Mouse (Mus musculus) forebrain, embryonic 15.5 days (tissue): Measurements from ENCODE around the gene Carmil1. TPM values are rescaled to one million over a fixed set of nuclear protein-coding genes. Genes with fewer than 3 reads are reported as not detected.
A peak's percentile ranks its signal among the peaks of the same experiment; 100 is the strongest.

Experiments used
- ATAC-seq: fragments of 200-750 bp; cut with Nextera tagmentation; replicated peaks from 2 replicates; pipeline ENCODE4 v1.8.0; 2017; ENCODE audit warnings: mild to moderate bottlenecking, moderate TSS enrichment, moderate library complexity
- H3K27ac ChIP-seq: fragments of 300-500 bp; sonication (generic); replicated peaks from 2 replicates; pipeline ENCODE4 v1.5.1; 2015; ENCODE audit warnings: mild to moderate bottlenecking, inconsistent platforms
- H3K27me3 ChIP-seq: fragments of 300-500 bp; sonication (generic); 2 replicates; pipeline ENCODE4 v1.6.1; 2015; ENCODE audit warnings: inconsistent platforms
- H3K36me3 ChIP-seq: fragments of 300-500 bp; sonication (generic); 2 replicates; pipeline ENCODE4 v1.6.1; 2015; ENCODE audit warnings: mild to moderate bottlenecking, inconsistent platforms
- H3K4me1 ChIP-seq: fragments of 300-500 bp; sonication (generic); 2 replicates; pipeline ENCODE4 v1.6.1; 2015; ENCODE audit warnings: inconsistent platforms
- H3K4me2 ChIP-seq: fragments of 300-500 bp; sonication (generic); replicated peaks from 2 replicates; pipeline ENCODE4 v1.6.1; 2015; ENCODE audit warnings: mild to moderate bottlenecking, inconsistent platforms
- H3K4me3 ChIP-seq: fragments of 300-500 bp; sonication (generic); 2 replicates; pipeline ENCODE4 v1.5.1; 2015; ENCODE audit warnings: mild to moderate bottlenecking, inconsistent platforms
- H3K9ac ChIP-seq: fragments of 300-500 bp; sonication (generic); replicated peaks from 2 replicates; pipeline ENCODE4 v1.6.1; 2015; ENCODE audit warnings: mild to moderate bottlenecking, inconsistent platforms
- H3K9me3 ChIP-seq: fragments of 300-500 bp; sonication (generic); 2 replicates; pipeline ENCODE4 v1.6.1; 2016; ENCODE audit warnings: inconsistent platforms
- WGBS: fragments of 180-500 bp; shearing (Covaris S2); methylation state at CpG from one replicate; pipeline ENCODE4 v1.1.7; 2015; ENCODE audit warnings: mixed read lengths; 5-methylcytosine and 5-hydroxymethylcytosine counted together
- polyA plus RNA-seq: library from polyadenylated mRNA; unstranded; fragments of >200 nt; fragmentation: Nextera tagmentation; extraction: Ambion mirVana; gene quantifications from 2 replicates; pipeline ENCODE4 v1.2.1, GENCODE M21; 2015

Carmil1 gene
- polyA plus RNA-seq, 1 experiment from 2014 or later = 39.6 TPM

DNA sequence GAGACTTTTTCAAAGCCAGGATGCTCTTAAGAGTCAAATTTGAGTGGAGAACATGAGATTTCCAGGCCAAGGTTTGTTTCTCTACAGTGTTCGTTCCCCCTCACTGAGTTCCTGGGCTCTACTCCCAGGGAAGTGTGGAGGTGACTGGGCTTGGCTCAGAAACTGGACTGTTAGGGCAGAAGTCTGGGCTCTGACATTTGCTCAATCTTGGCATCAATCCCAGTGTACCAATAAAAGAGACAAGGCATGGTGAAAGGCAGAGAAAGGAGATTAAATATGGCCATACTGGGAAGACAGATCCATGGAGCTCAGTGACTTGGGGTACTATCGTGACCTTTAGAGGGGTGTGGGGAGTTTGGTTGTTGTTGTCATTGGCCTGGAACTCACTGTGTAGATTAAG is 6.8 kb upstream of the Carmil1 start:
- Histone ChIP-seq H3K4me1 (no peaks in the 10 kb centered on the region), H3K27ac (no peak overlapping the region), H3K36me3 (no peaks in the 10 kb centered on the region), H3K4me2 (no peak overlapping the region), H3K9ac (no peak overlapping the region), H3K9me3 (no peaks in the 10 kb centered on the region), H3K4me3 (no peak overlapping the region), H3K27me3 (no peaks in the 10 kb centered on the region)
- no peak for ATAC-seq
- 90% methylated on average over 2 of the region's 2 CpGs for WGBS

DNA sequence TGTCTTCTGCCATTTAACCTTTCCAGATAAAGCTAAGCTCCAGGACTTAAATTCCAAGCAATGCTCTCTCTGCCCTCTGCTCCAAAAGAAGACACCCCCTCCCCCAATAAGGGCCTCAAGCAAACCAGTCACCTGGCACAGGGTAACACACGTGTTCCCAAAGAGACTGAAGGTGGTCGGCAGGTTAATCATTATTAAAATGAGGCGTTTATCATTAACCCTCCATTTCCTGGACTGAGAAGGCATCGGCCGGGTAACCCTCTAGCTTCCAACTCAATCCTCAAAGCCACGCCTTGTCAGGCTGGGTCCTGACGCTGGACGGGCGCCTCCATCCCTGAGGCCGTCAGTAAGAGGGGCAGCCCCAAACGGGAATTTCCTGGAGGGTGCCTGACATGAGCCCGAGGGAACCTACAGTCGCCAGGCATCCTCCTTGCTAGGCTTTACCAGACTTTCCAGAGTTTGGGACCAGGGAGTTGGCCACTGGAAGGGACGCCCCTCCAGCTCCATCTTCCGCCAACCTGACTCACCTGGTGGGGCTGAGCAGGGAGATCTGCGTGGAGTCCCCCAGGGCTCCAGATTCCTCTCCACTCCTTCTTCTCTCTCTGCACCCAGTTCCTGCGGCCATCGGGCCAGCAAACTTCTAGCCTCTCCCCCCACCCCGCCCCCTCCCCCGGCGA is 695 bp downstream of the Carmil1 start:
- H3K4me3 ChIP-seq = peak overlapping the region; percentile 80
- peaks cover 19% of the 10 kb centered on the region for H3K4me1 ChIP-seq
- WGBS = 1% methylated on average over 19 of the region's 21 CpGs
- peak overlapping the region; percentile 86 for H3K9ac ChIP-seq
- no peaks in the 10 kb centered on the region for H3K9me3 ChIP-seq
- no peaks in the 10 kb centered on the region for H3K36me3 ChIP-seq
- peak overlapping the region; percentile 86 for H3K4me2 ChIP-seq
- H3K27me3 ChIP-seq = no peaks in the 10 kb centered on the region
- no peak for ATAC-seq
- H3K27ac ChIP-seq = no peak overlapping the region

GRCm38 (mm10) chr13:24279407-24279761 is 1.2 kb downstream of the Carmil1 start:
- Histone ChIP-seq H3K9ac (0 out of 2 replicates have a peak overlapping the region, but pooled peaks have one; percentile 7), H3K4me3 (peak overlapping the region; percentile 80), H3K4me1 (peaks cover 19% of the 10 kb centered on the region), H3K9me3 (no peaks in the 10 kb centered on the region), H3K36me3 (no peaks in the 10 kb centered on the region), H3K27me3 (no peaks in the 10 kb centered on the region), H3K4me2 (peak overlapping the region; percentile 86), H3K27ac (no peak overlapping the region)
- WGBS = 61% methylated on average over 11 of the region's 11 CpGs
- ATAC-seq = no peak

- ATAC-seq = no peak
- Histone ChIP-seq H3K4me2 (no peak overlapping the region), H3K9ac (no peak overlapping the region), H3K27me3 (no peaks in the 10 kb centered on the region), H3K4me1 (peaks cover 7% of the 10 kb centered on the region), H3K27ac (no peak overlapping the region), H3K4me3 (no peak overlapping the region), H3K36me3 (no peaks in the 10 kb centered on the region), H3K9me3 (no peaks in the 10 kb centered on the region)
- 76% methylated on average over 4 of the region's 4 CpGs for WGBS
These were observed 7.7 kb downstream of the Carmil1 start for GRCm38 (mm10) chr13:24272740-24273377.

DNA sequence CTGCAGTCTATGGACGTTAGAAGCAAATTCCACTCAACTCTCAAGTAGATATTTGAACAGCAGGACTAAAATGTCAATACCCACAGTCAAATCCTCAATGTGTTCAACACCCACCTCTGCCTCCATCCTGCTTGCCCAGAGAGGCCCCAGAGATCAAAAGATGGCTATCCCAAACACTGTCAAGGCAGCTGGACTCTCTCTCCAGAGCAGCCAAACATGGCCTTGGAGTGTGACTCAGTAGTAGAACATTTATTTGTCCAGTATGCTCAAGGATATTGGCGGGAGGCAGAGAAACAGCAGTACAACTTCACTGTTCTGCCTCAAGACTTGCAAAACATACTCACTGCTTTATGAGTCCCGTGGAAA is 11.5 kb downstream of the Carmil1 start:
- ATAC-seq = no peak
- H3K27ac ChIP-seq = no peak overlapping the region

GRCm38 (mm10) chr13:24268355-24269099 is 12.1 kb downstream of the Carmil1 start:
- H3K4me2 ChIP-seq = no peak overlapping the region
- H3K4me3 ChIP-seq = no peak overlapping the region
- H3K27ac ChIP-seq = no peak overlapping the region
- 55% methylated on average over 14 of the region's 14 CpGs for WGBS
- H3K27me3 ChIP-seq = no peaks in the 10 kb centered on the region
- ATAC-seq = no peak
- no peak overlapping the region for H3K9ac ChIP-seq
- H3K9me3 ChIP-seq = no peaks in the 10 kb centered on the region
- H3K4me1 ChIP-seq = peaks cover 7% of the 10 kb centered on the region
- H3K36me3 ChIP-seq = no peaks in the 10 kb centered on the region

More for the DNA sequence above, 11.5 kb downstream of the Carmil1 start:
- no peaks in the 10 kb centered on the region for H3K27me3 ChIP-seq
- peaks cover 7% of the 10 kb centered on the region for H3K4me1 ChIP-seq
- H3K36me3 ChIP-seq = no peaks in the 10 kb centered on the region
- 71% methylated on average over 3 of the region's 3 CpGs for WGBS
- no peak overlapping the region for H3K4me3 ChIP-seq
- H3K9me3 ChIP-seq = no peaks in the 10 kb centered on the region
- H3K9ac ChIP-seq = no peak overlapping the region
- no peak overlapping the region for H3K4me2 ChIP-seq

DNA sequence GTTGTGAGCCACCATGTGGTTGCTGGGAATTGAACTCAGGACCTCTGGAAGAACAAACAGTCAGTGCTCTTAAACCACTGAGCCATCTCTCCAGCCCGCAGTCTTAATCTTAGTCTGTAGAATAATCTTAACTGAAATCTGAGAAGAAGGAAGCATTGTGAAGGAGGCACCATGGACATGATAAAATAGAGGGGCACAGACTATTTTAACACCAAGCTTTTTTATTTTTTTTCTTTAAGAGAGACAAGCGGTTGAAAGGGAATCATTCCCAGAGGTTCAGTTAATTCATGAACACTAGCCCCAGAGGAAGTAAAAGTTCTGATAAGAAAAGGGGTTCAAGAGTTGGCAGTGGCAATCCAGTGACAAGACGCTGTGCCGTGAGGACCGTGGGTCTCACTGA is 15.8 kb downstream of the Carmil1 start:
- no peak for ATAC-seq
- no peak overlapping the region for H3K27ac ChIP-seq
- no peaks in the 10 kb centered on the region for H3K27me3 ChIP-seq
- H3K4me1 ChIP-seq = peaks cover 7% of the 10 kb centered on the region
- H3K4me2 ChIP-seq = no peak overlapping the region
- no peaks in the 10 kb centered on the region for H3K9me3 ChIP-seq
- H3K36me3 ChIP-seq = no peaks in the 10 kb centered on the region
- H3K9ac ChIP-seq = no peak overlapping the region
- WGBS = 98% methylated on average over 5 of the region's 5 CpGs
- H3K4me3 ChIP-seq = no peak overlapping the region

- Histone ChIP-seq H3K9me3 (no peaks in the 10 kb centered on the region), H3K9ac (no peak overlapping the region), H3K4me3 (no peak overlapping the region), H3K4me2 (no peak overlapping the region), H3K4me1 (peaks cover 5% of the 10 kb centered on the region), H3K27ac (no peak overlapping the region), H3K27me3 (no peaks in the 10 kb centered on the region), H3K36me3 (no peaks in the 10 kb centered on the region)
- WGBS = 77% methylated on average over 4 of the region's 4 CpGs
- no peak for ATAC-seq
These were observed 17.0 kb downstream of the Carmil1 start for GRCm38 (mm10) chr13:24263560-24263959.

- Histone ChIP-seq H3K27me3 (no peaks in the 10 kb centered on the region), H3K4me1 (no peaks in the 10 kb centered on the region), H3K9ac (no peak overlapping the region), H3K27ac (no peak overlapping the region), H3K9me3 (no peaks in the 10 kb centered on the region), H3K4me2 (no peak overlapping the region), H3K36me3 (no peaks in the 10 kb centered on the region), H3K4me3 (no peak overlapping the region)
- ATAC-seq = no peak
- 86% methylated on average over 10 of the region's 10 CpGs for WGBS
These were observed 19.6 kb downstream of the Carmil1 start for GRCm38 (mm10) chr13:24260751-24261591.

GRCm38 (mm10) chr13:24257809-24258208 is 22.8 kb downstream of the Carmil1 start:
- Histone ChIP-seq H3K27ac (no peak overlapping the region), H3K9ac (no peak overlapping the region), H3K9me3 (no peaks in the 10 kb centered on the region), H3K36me3 (no peaks in the 10 kb centered on the region), H3K4me2 (no peak overlapping the region), H3K27me3 (no peaks in the 10 kb centered on the region), H3K4me1 (no peaks in the 10 kb centered on the region), H3K4me3 (no peak overlapping the region)
- WGBS = 89% methylated on average over 6 of the region's 6 CpGs
- ATAC-seq = no peak

DNA sequence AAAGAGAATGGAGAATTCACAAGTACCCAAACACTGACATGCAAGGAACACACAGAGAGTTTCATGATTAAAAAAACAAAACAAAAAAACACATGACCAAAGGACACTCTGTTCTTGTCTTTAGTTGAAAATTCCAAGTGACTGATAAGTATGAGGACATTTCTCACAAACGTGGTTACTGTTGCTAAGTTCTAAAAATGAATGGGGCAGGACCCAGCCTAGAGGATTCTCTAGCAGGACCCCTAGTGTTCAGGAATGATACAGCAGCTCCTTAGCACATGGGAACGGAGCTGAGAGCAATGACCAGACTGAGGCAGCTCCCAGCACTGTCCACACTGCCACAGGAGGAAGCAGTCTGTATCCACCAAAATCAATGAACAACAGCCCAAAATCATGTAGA is 26.6 kb downstream of the Carmil1 start:
- H3K4me3 ChIP-seq = no peak overlapping the region
- no peaks in the 10 kb centered on the region for H3K27me3 ChIP-seq
- no peak overlapping the region for H3K4me2 ChIP-seq
- H3K9me3 ChIP-seq = no peaks in the 10 kb centered on the region
- H3K36me3 ChIP-seq = no peaks in the 10 kb centered on the region
- H3K4me1 ChIP-seq = no peaks in the 10 kb centered on the region
- 25% methylated on average over 2 of the region's 2 CpGs for WGBS
- ATAC-seq = no peak; the same call in 1 of the 2 replicates
- no peak overlapping the region for H3K27ac ChIP-seq
- no peak overlapping the region for H3K9ac ChIP-seq

DNA sequence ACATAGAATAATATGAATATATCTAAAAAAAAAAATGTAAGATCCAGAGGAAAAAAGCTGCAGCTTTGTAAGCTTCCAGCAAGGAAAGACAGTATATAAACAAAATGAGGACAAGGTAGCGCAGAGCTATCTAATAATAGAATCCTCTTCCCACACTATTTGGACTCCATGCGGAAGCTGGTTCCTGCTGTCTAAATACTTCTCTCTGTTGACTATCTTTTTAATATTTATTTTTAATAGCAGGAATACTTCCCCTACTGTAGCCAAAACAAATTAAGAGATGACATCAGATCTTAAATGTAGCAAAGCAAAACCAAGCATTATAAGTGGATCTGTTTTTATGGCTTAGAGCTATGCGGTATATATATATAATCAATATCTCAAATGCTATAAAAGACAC is 27.0 kb downstream of the Carmil1 start:
- H3K27ac ChIP-seq = no peak overlapping the region
- ATAC-seq = no peak
- no peaks in the 10 kb centered on the region for H3K36me3 ChIP-seq
- H3K4me1 ChIP-seq = no peaks in the 10 kb centered on the region
- H3K9ac ChIP-seq = no peak overlapping the region
- H3K9me3 ChIP-seq = no peaks in the 10 kb centered on the region
- no peak overlapping the region for H3K4me3 ChIP-seq
- 89% methylated on average over 3 of the region's 3 CpGs for WGBS
- no peaks in the 10 kb centered on the region for H3K27me3 ChIP-seq
- H3K4me2 ChIP-seq = no peak overlapping the region
